Mouse (Mus musculus) brain, embryonic 14.5 days (tissue): Measurements from ENCODE around the gene Slmap. TPM values are rescaled to one million over a fixed set of nuclear protein-coding genes. Genes with fewer than 3 reads are reported as not detected.

ENCODE experiments used
- DNase-seq: peaks from one replicate; pipeline ENCODE4 v3.0.0-alpha.2; 2011; ENCODE audit warnings: low read depth
- CTCF ChIP-seq: fragments of 200-500 bp; IDR thresholded peaks from 2 replicates; pipeline ENCODE4 v1.5.1; 2012; ENCODE audit warnings: inconsistent platforms, mild to moderate bottlenecking, moderate library complexity, borderline replicate concordance; ENCODE audit not compliant: insufficient read depth, insufficient read length; ENCODE audit errors: extremely low read depth
- POLR2A ChIP-seq: fragments of 200-500 bp; IDR thresholded peaks from 2 replicates; pipeline ENCODE4 v1.6.1; 2012; ENCODE audit warnings: mild to moderate bottlenecking, inconsistent platforms, borderline replicate concordance; ENCODE audit not compliant: poor library complexity, insufficient read depth, insufficient read length, severe bottlenecking; ENCODE audit errors: extremely low read depth
- polyA plus RNA-seq: library from polyadenylated mRNA; depleted of rRNA; stranded (reverse); fragments of >200 nt; gene quantifications from 2 replicates; pipeline ENCODE4 v1.2.3, GENCODE M21; 2012

Slmap gene
- polyA plus RNA-seq, 1 experiment = 24.5 TPM

DNA sequence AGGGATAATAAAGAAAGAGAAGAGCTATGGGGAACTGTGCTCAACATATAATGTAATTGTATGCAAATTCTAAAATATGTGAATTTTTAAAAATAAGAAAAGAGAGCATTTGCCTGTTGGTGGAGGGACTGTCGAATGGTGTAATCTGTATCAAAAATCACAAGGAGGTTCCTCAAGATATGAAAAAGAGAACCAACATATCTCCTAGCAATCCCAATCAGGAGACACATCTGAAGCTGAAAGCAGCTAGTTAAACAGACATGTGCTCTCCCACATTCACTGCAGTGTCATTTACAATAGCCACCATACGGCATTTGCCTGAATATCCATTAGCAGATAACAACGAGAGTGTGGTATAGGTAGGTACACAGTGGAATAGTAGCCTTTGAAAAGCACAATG is 18.1 kb upstream of the Slmap start:
- DNase-seq = no peak
- TF ChIP-seq CTCF (no peak), POLR2A (no peak)

DNA sequence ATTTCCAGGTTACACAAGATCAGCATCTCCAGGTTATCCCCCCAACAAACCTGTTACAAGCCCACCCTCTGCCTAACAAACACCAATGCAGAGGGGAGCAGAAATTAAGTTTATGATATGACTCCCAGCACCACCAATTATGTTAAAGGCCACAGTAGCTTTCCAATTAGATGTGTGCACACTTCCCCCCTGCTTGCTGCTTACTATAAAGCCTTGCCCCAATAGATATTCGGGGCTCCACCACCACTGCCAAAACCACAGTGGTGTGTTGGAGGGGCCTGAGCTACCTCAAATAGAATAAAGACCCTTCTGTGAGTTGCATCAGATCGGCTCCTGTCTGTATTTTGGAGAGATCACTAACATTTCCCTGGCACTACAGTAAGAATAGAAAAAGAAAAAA is 17.7 kb upstream of the Slmap start:
- DNase-seq = no peak

DNA sequence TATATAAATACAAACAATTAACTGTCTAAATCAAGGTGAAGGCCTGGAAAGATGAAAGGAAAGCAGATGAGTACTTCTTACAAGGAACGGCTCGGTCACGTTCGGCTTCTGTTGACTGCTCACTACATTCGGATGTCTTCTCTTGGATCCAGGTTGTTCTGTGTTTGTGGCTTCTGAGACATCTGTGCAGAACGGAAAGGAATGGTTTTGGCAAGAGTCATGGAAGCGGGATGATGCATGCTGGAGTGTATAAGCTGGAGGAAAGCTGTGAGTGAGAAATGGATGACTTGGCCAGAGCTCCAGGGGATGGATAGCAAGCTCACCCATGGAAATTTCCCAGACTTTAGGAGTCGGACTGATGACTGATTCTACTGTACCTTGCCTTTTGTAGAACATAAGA is 16.0 kb upstream of the Slmap start:
- DNase-seq = no peak
- TF ChIP-seq POLR2A (no peak), CTCF (no peak)

More for the DNA sequence above, 17.7 kb upstream of the Slmap start:
- TF ChIP-seq CTCF = no peak
- no peak for TF ChIP-seq POLR2A

DNA sequence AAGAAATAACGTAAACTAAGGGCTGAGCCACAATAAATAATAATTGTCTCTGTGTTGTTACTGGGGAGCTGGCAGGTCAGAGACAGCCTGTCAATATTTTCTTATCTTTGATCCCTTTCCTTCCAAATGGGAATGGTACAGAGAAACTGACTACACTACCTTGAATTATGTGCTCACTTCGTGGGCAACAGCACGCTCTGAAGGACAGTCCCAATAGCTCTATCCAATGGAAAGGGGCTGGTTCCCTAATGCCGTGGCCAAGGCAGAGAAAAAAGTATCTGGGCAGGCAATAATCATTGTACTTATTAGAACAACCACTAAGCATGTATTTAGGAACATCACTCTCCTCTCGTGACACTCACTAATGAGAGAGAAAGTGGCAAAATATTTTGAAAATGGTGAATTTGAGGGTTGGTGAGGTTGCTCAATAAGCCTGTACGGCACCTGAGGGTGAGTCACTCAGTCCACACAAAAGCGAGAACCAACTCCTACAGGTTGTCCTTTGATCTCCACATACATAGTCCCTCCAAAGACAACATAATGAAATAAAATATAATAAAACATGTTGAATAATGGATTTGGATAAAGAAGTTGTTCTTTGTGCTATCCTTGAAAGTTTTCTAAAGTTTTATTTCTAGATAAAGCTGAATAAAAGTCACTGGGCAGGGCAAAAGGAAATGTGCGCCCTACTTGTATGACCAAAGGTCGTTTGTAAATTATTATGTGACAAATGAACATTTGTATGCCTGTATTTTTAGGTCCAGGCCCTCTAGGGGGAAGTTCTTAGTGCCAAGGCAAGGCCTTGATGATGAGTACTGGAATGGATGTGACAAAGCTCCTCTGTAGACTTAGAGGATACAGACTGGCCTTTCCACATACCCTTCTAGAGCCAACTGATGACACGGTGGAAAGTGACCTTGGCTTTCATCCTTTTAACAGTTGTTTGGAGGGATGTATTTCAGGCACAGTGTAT is 13.1 kb upstream of the Slmap start:
- DNase-seq = no peak
- TF ChIP-seq CTCF (no peak), POLR2A (no peak)

DNA sequence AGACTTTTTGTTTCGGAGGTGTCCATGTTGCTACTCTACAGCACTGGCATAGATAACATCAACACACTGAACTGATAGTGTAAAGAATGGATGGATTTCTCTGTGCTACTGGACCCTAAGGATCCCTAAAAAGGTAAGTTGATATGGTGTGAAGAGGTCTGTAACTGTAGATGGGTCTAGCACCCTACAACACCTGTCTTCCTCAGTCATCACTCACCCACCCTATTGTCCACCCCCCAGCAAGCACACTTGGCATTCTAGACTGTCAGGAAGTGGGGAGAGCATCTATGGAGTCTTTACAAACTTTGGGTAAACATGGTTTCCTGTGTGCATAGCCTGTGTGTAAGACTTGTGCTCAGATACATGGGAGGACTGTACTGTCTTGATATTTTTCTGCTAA is 7.4 kb upstream of the Slmap start:
- TF ChIP-seq CTCF (no peak), POLR2A (no peak)

DNA sequence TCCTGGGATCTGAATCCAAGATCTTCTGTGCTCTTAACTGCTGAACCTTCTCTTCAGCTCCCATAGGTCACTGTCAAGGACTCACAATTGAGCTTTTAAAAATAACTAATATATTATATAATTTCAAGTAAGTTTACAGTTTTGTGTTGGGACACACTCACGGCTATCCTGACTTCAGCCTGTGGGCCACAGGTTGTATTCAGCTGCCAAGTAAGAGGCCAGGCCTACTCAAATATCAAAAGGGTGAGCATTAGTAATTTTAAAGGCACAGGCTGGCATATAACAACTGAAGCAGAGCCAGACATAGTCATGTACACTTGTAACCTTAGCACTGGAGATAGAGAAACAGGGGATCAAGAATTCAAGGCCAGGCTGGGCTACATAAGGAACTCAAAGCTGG is 5.8 kb upstream of the Slmap start:
- no peak for DNase-seq
- TF ChIP-seq CTCF = no peak
- TF ChIP-seq POLR2A = no peak

More for the DNA sequence above, 7.4 kb upstream of the Slmap start:
- no peak for DNase-seq

DNA sequence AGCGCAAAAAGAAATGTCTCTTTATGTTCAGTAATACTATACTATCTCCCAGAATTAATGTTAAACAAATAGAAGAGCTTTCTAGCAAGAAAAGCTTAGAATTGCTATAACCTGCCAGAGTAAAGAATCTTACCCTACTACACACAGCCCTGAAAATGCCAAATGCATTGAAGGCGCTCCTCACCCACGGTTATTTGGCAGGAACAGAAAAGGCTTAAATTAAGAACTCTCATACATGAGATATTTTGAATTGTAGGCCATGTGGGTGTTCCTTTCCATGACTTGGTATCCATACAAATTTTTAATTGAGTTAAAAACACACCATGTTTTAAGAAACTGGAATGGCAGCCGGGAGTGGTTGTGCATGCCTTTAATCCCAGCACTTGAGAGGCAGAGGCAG is 4.5 kb upstream of the Slmap start:
- DNase-seq = no peak
- TF ChIP-seq POLR2A (no peak), CTCF (no peak)

DNA sequence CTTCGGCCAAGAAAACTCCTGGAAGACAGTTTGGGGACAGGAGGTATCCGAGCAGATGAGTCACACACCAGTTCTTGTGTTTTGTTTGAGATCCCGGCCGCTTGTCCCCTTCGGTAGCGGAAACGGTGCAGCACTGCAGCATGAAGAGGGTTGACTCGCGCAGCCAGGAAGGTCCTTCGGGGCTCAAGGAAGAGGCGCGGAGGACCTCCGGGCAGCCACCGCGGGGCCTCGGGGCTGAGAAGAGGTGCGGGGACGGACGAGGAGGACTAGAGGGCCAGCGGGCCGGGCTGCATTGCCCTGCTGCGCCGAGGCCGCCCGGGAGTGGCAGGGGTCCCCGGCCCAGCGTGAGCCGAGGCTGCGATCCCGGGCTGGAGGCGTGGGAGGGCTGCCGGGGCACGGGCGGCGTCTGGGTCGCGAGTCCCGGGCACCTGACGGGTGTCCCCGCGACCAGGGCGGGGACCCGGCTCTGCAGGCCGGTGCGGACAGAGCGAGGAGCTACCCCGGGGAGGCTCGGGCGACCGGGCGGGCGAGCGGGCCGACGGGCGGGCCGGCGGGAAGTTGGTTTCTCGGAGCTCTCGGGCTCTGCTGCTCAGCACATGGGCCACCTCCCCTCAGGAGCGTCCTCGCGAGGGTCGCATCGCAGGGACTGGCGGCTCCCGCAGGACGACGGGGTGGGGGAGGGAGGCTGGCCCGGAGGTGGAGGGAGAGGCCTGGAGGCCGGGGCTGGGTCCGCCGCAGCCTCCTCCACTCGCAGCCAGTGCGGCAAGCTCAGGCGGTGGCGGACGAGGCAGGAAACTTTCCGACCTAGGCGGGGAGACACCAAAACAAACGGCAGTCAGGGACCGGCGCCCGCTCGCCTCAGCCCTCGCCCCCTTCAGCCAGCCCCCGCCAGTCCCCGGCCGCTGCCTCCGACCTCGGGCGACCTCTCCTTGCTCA is 642 bp downstream of the Slmap start:
- peak; percentile 73 for DNase-seq
- TF ChIP-seq POLR2A = no peak
- no peak for TF ChIP-seq CTCF

DNA sequence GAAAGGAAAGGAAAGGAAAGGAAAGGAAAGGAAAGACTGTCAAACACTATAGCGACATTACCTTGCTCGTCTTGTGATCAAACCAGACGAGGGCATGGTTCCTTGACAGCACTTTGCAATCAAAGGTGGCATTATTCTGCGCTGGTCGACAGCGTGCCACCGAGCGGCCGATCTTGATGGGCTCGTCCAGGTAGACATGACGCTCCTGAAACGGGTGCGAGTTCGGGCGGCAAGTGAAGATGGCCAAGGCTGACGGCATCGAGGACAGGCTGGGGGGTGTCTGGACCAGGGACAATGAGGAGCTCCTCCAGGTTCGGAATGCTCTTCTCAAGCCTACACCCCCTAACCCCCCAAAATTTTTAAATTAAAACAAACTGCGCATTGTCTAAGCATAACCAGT is 1.5 kb downstream of the Slmap start:
- DNase-seq = peak; percentile 19
- TF ChIP-seq POLR2A = no peak
- no peak for TF ChIP-seq CTCF

DNA sequence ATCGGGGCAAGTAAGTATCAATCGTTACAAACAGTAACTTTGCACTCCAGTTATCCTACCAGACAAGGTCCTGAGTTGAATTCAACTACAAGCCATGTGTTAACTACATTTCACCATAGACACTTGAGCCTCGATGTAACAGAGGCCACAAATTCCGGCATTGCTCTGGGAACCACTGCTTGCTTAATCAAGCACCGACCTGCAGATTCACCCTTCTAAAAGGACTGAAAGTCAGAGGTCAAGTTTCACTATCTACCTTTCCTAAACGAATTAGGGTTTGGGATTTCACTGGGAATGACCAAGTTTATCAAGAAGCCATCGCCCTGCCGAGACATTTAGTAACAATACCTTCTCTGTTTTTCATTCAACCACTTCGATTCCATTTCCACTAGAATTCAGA is 2.0 kb downstream of the Slmap start:
- DNase-seq = no peak
- TF ChIP-seq POLR2A (no peak), CTCF (no peak)

DNA sequence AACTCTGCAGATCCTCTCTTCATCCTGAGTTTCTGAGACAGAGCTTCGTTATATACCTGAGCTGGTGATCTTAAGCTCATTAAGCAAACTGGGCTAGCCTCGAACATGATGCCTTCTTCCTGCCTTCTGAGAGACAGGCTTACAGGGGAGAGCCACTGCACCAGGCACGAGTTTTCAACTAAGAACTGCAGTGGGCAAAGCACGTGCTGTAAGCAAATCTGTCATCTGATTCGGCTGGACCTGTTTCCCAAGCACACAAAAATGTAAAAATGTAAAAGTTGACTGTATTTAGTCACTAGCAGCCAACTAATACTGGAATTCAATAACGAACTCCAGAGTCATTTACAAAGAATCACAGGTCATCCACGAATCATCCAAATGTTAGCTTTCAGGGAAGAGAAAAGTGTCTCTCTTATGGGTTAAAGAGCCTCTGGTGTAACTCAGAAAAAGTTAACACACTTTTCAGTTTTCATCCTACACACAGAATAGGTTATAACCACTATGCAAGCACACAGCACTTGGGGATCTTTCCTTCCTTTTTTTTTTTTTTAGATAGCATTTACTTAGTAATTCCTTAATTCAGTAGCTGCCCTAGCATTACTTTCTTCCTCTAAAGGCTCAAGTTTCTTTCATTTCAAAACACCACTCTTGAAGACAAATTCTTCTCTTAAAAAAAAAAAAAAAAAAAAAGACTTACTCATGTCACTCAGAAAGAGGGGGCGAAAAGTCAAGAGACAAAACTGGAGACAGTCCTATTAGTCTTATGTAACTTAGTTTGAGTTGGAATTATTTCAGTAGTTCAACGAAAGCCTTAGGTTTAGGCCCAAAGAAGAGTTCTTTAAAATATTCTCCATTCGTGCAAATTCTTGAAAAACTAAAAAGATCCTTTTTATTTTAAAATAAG is 3.1 kb downstream of the Slmap start:
- DNase-seq = no peak
- TF ChIP-seq POLR2A (no peak), CTCF (no peak)

DNA sequence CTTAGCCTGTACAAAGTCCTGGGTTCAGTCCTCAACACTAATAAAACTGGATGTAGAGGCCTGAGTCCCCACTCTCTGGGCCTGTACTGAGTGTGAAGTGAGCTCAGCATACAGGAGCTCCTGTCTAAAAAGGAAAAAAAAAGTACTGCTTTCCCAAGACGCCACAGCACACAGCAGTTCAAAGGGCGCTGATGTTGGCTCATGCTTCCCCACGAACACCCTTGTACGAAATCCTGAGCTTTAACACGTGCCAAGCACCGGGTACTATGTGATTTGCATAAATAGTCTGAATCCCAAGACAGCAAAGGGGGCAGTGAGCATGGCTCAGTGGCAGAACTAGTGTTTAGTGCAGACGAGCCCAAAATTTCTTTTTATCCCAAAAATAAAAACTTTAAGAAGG is 4.4 kb downstream of the Slmap start:
- TF ChIP-seq POLR2A (no peak), CTCF (no peak)

More for the DNA sequence above, 4.4 kb downstream of the Slmap start:
- peak; percentile 34 for DNase-seq
